Mouse (Mus musculus) small intestine, adult 2 months (tissue): Measurements from ENCODE around the gene Triobp. TPM values are rescaled to one million over a fixed set of nuclear protein-coding genes. Genes with fewer than 3 reads are reported as not detected.

Experiments used
- H3K27ac ChIP-seq: fragments of 200-500 bp; 2 replicates; pipeline ENCODE4 v1.5.1; 2012; ENCODE audit warnings: low read depth, low read length, control low read depth, inconsistent platforms; ENCODE audit not compliant: insufficient read depth
- H3K27me3 ChIP-seq: fragments of 200-500 bp; 2 replicates; pipeline ENCODE4 v1.6.1; 2012; ENCODE audit warnings: mild to moderate bottlenecking, moderate library complexity, low read length, inconsistent platforms; ENCODE audit not compliant: control insufficient read depth, insufficient read depth
- H3K36me3 ChIP-seq: fragments of 200-500 bp; 2 replicates; pipeline ENCODE4 v1.6.1; 2012; ENCODE audit warnings: mild to moderate bottlenecking, low read length, control low read depth, inconsistent platforms; ENCODE audit not compliant: control insufficient read depth, insufficient read depth
- H3K4me1 ChIP-seq: fragments of 200-500 bp; 2 replicates; pipeline ENCODE4 v1.6.1; 2012; ENCODE audit warnings: low read length, inconsistent platforms, mixed read lengths; ENCODE audit not compliant: control insufficient read depth, insufficient read depth, insufficient read length
- H3K4me3 ChIP-seq: fragments of 200-500 bp; 2 replicates; pipeline ENCODE4 v1.5.1; 2012; ENCODE audit warnings: low read depth, mild to moderate bottlenecking, control low read depth, inconsistent platforms, low read length, moderate library complexity
- CTCF ChIP-seq: fragments of 200-500 bp; IDR thresholded peaks from 2 replicates; pipeline ENCODE4 v1.5.1; 2012; ENCODE audit warnings: low read depth, mild to moderate bottlenecking, control low read depth, inconsistent platforms, low read length, moderate library complexity, mixed read lengths; ENCODE audit not compliant: insufficient replicate concordance, insufficient read length; ENCODE audit errors: extremely low read depth
- POLR2A ChIP-seq: fragments of 200-500 bp; IDR thresholded peaks from 2 replicates; pipeline ENCODE4 v1.6.1; 2012; ENCODE audit warnings: low read depth, mild to moderate bottlenecking, control low read depth, inconsistent platforms, low read length, moderate library complexity
- WGBS: fragments of 180-500 bp; shearing (Covaris S2); methylation state at CpG from one replicate; pipeline ENCODE4 v1.1.7; 2018; 5-methylcytosine and 5-hydroxymethylcytosine counted together
- polyA plus RNA-seq: library from polyadenylated mRNA; depleted of rRNA; stranded (reverse); fragments of >200 nt; gene quantifications from 2 replicates; pipeline ENCODE4 v1.2.3, GENCODE M21; 2012

The Triobp gene
- polyA plus RNA-seq, 1 experiment: 123 TPM

GRCm38 (mm10) chr15:78983436-78984285 is 36.1 kb downstream of the Triobp start:
- H3K27ac ChIP-seq: peak overlapping the region; percentile 99
- H3K4me1 ChIP-seq: peaks cover 10% of the 10 kb centered on the region
- H3K27me3 ChIP-seq: no peaks in the 10 kb centered on the region
- H3K4me3 ChIP-seq: peak overlapping the region; percentile 95
- peaks cover 13% of the 10 kb centered on the region for H3K36me3 ChIP-seq
- WGBS: under 1% methylated on average over 21 of the region's 21 CpGs
- TF ChIP-seq POLR2A: no peak; the same call in 1 of the 2 replicates
- TF ChIP-seq CTCF: no peak

- Histone ChIP-seq H3K4me3 (peak overlapping the region; percentile 95), H3K27ac (peak overlapping the region; percentile 99; the same call in 1 of the 2 replicates), H3K4me1 (peaks cover 10% of the 10 kb centered on the region), H3K27me3 (no peaks in the 10 kb centered on the region), H3K36me3 (peaks cover 15% of the 10 kb centered on the region)
- 29% methylated on average over 5 of the region's 5 CpGs for WGBS
- TF ChIP-seq POLR2A (no peak), CTCF (no peak)
These were observed 36.8 kb downstream of the Triobp start for GRCm38 (mm10) chr15:78984286-78984778.

GRCm38 (mm10) chr15:78986536-78987220 is 39.2 kb downstream of the Triobp start:
- Histone ChIP-seq H3K4me3 (no peak overlapping the region), H3K36me3 (peaks cover 39% of the 10 kb centered on the region), H3K27ac (no peak overlapping the region), H3K4me1 (peaks cover 10% of the 10 kb centered on the region), H3K27me3 (no peaks in the 10 kb centered on the region)
- TF ChIP-seq POLR2A: no peak
- TF ChIP-seq CTCF: no peak
- 77% methylated on average over 11 of the region's 11 CpGs for WGBS

GRCm38 (mm10) chr15:78988499-78988971 is 41.0 kb downstream of the Triobp start:
- TF ChIP-seq CTCF: no peak
- no peak for TF ChIP-seq POLR2A

GRCm38 (mm10) chr15:78989152-78990092 is 41.9 kb downstream of the Triobp start:
- TF ChIP-seq CTCF: no peak
- no peak for TF ChIP-seq POLR2A
- peaks cover 4% of the 10 kb centered on the region; the same call in 1 of the 2 replicates for H3K4me1 ChIP-seq
- peaks cover 66% of the 10 kb centered on the region for H3K36me3 ChIP-seq
- no peak overlapping the region for H3K4me3 ChIP-seq
- no peaks in the 10 kb centered on the region for H3K27me3 ChIP-seq
- 92% methylated on average over 14 of the region's 14 CpGs for WGBS
- H3K27ac ChIP-seq: no peak overlapping the region

More at GRCm38 (mm10) chr15:78988499-78988971, 41.0 kb downstream of the Triobp start:
- H3K27ac ChIP-seq: no peak overlapping the region
- H3K4me1 ChIP-seq: peaks cover 10% of the 10 kb centered on the region
- peaks cover 57% of the 10 kb centered on the region for H3K36me3 ChIP-seq
- H3K27me3 ChIP-seq: no peaks in the 10 kb centered on the region
- 69% methylated on average over 14 of the region's 14 CpGs for WGBS
- H3K4me3 ChIP-seq: no peak overlapping the region

GRCm38 (mm10) chr15:78990093-78990463 is 42.6 kb downstream of the Triobp start:
- Histone ChIP-seq H3K36me3 (peaks cover 71% of the 10 kb centered on the region), H3K27ac (no peak overlapping the region), H3K4me1 (no peaks in the 10 kb centered on the region), H3K4me3 (no peak overlapping the region), H3K27me3 (no peaks in the 10 kb centered on the region)
- WGBS: 93% methylated on average over 9 of the region's 9 CpGs
- TF ChIP-seq POLR2A (no peak), CTCF (no peak)

- peaks cover 78% of the 10 kb centered on the region for H3K36me3 ChIP-seq
- no peak for TF ChIP-seq CTCF
- TF ChIP-seq POLR2A: no peak
These were observed 43.5 kb downstream of the Triobp start for GRCm38 (mm10) chr15:78990970-78991525.

More at GRCm38 (mm10) chr15:78990970-78991525, 43.5 kb downstream of the Triobp start:
- H3K4me3 ChIP-seq: no peak overlapping the region
- WGBS: 96% methylated on average over 25 of the region's 25 CpGs
- H3K27ac ChIP-seq: no peak overlapping the region
- H3K4me1 ChIP-seq: 0 out of 2 replicates have a peak, but pooled peaks cover 2% of the 10 kb centered on the region
- H3K27me3 ChIP-seq: no peaks in the 10 kb centered on the region
